Mouse (Mus musculus) thymus, postnatal 10 days (tissue): ENCODE data around the gene Prdx2.

Experiments used
- DNase-seq, 2 experiments: peaks; one replicate each; pipeline ENCODE4 v3.0.0; 2021; ENCODE audit warnings: low spot score in 2 of 2

Prdx2 gene

GRCm38 (mm10) chr8:84947241-84947545 lies 22.2 kb upstream of the Prdx2 start:
- DNase-seq, result no peak

DNA sequence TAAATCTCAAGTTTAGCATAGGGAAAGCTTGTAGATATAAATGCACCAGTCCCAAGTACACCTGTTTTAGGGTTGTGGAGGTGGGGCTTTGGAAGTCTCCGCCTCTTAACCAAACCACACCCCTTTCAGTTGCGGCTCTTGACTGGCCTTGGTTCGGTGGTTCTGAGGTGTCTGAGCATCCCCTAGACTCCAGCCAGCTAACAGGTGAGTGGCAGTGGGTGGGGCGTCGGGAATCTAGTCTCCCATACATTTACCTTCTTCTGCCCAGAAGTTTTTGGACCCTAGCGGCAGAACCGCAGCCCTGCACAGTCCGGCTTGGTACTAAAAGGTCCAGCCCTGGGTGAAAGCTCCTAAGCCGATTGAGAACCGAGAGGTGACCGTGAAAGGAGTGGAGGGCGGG lies 19.6 kb upstream of the Prdx2 start:
- DNase-seq, result no peak

GRCm38 (mm10) chr8:84952612-84953255 lies 16.7 kb upstream of the Prdx2 start:
- no peak for DNase-seq

DNA sequence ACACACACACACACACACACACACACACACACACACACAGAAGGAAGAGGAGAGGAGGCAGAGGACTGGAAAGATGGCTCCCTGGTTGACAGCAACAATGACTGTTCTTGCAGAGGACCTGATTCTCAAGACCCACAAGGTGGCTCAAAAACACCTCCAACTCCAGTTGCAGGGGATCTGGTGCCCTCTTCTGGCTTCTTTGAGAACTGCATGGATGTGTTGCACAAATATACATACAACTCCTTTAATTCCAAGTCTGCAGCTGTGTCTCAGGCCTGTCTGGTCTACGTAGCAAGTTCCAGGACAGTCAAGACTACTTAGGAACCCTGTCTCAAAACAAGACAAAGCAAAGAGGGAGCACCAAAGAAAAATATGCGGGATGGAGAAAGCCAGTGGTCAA lies 12.6 kb upstream of the Prdx2 start:
- DNase-seq, result peak; percentile 54 to 80

DNA sequence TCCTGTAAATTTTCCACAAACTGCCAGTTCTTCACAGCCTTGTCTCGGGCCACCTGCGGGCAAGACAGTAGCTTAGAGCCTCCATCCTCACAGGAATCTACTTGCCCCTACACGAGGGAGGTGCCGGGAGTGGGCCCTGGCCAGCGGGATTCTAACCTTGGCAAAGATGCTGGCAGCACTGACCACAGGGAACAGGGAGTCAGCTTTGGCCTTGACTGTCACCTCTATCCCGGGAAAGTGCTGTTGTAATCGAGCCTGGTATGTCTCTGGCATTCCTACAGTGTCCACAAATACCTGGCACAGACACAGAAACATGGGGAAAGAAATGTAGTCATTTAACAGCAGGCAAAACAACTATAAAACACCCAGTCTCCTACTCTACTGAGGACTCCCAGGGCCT lies 9.6 kb upstream of the Prdx2 start:
- DNase-seq, result no peak

- no peak for DNase-seq
These were observed 5.4 kb upstream of the Prdx2 start for GRCm38 (mm10) chr8:84963952-84964351.

- DNase-seq, result peak; percentile 84 to 86
These were observed 3.6 kb upstream of the Prdx2 start for GRCm38 (mm10) chr8:84965731-84966291.

GRCm38 (mm10) chr8:84966603-84967002 lies 2.8 kb upstream of the Prdx2 start:
- no peak for DNase-seq

DNA sequence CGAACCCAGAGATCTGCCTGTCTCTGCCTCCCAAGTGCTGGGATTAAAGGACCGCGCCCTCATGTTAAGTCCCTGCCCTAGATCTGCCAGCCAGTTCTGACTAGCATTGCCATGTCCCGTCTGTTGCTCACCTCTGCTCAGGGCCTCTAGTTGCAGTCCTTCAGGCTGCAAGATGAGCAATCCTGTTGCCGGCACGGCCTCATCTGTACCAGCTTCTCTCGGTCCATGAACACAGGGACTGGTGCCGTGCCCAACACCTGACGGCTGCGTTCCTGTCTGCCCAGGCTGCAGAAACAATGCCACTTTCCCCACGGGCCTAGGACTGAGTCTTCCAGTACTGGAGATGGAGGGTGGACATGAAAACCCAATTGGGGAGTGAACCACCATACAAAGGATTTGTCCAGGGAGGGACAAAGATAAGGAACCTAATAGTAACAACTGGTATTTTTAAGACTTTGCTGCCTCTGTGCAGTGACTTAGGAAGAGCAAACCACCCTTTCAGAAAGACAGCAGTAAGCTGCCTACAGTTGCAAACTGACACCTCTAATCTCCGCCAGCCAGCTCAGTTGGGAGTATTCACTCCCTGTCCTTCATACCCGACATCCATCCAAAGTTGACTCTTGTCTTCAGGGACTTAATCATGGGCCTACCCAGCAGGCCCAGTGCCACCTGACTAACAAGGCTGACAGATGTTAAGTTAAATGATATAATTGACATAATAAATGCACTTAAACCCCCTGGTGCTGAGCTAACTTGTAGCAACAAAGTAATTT lies 1.7 kb upstream of the Prdx2 start:
- DNase-seq, result no peak

- DNase-seq, result no peak
These were observed 737 bp upstream of the Prdx2 start for GRCm38 (mm10) chr8:84968650-84969049.

DNA sequence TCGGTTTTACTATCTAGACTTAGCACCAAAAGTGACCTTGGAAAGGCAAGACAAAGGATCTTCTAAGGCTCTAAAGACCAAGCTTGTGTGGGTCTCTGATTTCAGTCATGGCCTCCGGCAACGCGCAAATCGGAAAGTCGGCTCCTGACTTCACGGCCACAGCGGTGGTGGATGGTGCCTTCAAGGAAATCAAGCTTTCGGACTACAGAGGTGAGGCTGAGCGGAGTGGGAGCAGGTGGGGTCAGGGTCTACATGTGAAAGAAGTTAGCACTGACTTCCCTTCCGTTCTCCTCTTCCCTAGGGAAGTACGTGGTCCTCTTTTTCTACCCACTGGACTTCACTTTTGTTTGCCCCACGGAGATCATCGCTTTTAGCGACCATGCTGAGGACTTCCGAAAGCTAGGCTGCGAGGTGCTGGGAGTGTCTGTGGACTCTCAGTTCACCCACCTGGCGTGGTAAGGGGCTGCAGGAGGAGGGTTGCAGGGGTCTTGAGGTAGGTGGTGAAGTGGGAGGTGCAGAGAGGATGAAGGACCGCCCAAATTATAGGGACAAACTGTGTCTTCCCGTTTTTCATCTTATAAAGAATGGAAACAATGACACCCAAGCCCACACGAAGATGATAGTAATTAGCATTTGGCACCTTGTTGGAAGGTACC lies 876 bp downstream of the Prdx2 start:
- DNase-seq, result no peak

DNA sequence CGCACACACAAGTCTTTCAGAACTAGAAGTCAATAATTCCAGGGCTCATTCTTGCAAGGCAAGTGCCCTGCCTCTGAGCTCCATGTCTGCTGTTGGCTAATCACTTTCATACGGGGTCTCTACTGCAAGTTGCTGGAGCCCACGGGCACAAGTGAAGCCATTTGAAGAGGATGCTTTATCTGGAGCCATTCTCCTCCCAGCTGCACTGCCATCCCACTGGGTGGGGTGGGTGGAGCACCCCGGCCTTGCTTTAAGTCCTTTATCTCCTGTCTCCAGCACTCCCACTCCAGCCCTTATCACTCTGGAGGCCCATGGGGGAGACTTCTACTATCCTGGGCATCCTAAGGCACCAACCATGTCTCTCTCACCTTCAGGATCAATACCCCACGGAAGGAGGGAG lies 1.5 kb downstream of the Prdx2 start:
- no peak for DNase-seq

- DNase-seq, result no peak
These were observed 3.7 kb downstream of the Prdx2 start for GRCm38 (mm10) chr8:84973079-84973478.

DNA sequence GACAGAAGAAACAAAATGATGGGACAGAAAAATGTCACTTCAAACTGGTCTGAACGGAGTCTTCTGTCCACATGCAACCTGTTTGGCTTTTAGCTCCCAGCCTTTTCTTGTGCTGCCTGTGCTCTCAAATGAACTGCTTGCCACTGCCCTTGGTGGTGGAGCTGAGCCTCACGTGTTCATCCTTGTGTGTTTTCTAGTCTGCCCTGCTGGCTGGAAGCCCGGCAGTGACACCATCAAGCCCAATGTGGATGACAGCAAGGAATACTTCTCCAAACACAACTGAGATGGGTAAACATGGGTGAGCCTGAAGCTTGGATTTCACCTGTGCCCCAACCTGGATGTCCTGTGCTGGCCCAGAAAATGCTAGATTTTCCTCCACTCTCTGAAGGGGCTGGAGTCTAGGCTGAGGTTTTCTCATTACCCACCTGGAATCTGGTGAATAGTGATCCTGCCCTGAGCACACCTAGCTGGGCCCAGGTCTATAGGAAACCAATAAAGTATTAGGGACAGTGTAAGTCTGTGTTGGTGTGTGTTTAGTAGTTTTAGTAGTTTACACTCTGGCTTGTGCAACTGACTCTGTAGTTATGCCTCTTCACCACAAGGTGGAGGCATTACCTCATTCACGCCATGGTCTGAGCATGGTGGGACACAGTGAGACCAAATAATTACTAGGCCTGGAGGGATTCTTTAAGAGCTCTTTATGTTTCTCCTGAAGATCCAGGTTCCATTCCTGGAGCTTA lies 4.6 kb downstream of the Prdx2 start:
- peak in 1 of 2 experiments; percentile 57 for DNase-seq

GRCm38 (mm10) chr8:84974543-84975142 lies 5.3 kb downstream of the Prdx2 start:
- DNase-seq, result no peak

DNA sequence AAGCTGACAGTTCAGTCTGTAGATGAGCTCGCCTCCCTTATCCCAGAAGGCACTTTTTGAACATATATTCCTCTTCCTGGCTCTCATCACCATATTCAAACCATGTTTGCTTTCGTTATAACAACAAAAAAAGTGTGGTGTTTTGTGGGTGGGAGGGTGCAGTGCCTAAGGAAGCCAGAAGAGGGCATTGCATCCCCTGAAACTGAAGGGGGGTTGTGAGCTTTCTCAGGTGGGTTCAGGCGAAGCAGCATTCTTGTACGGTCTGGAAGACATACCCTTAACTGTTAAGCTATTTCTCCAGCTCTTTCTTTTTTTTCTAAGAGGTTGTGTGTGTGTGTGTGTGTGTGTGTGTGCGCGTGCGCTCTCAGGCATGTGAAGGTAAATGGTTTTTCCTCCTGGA lies 6.0 kb downstream of the Prdx2 start:
- DNase-seq, result peak; percentile 77 to 84

DNA sequence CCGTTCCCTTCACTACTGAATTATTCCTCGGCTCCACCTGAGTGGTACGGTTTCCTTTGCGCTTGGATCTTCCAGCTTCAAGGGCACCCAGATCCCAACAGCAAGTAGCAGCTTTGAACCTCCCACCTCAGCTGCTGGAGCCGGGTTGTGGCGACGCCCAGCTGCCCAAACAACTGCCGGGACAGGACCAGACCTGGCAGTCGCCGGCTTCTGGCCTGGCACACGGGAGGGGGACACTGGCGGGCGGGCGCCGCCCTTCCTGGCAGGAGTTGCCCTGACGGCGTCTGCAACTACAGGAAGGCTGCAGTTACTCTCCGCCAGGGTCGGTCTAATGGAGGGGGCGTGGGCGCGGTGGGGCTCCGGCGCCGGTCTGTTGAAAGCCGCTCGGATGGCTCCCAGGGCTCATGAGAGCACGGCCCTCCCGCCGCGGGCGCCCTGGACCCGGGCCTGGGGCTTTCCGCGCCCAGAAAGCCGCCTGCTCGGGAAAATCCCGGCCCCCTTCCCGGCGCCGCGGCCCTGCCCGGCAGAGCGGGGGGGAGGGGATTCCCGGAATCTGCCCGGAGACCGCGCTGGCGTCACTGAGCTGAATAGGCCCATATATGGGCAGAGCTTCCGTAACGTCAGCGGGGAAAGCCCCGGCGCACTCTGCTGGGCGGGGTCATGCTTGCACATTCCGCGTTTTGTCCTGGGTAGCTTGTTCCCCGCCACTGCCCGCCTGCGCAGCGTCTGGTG lies 6.8 kb downstream of the Prdx2 start:
- peak; percentile 90 to 92 for DNase-seq

DNA sequence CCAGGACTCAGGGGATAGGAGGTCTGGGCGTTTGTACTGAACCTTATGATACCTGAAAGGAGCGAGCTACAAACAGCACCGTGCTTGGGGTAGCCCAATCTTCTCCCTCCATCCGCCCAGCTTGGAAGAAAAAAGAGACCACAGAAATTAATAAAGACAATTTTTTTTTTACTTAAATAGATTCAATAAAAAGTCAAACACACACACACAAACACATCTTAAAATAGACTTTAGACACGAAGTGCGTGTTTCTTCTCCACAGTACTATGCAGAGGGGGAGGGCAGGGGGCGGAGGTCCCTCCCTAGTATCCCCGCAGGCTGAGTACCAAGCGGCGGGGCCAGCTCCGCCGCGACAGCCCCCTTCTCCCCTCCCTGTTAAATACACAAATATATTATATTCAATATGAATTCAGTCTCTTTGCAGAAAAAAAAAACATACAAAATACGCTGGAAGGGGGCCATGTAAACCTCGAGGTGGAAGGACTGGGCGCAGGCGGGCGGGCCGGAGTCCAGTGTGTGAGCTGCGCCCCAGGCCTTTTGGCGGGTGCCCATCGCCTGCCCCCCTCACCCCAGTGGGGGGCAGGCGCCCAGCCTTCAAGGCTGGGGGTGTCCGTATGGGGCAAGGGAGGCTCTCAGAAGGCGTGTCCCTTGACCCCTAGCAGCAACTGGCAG lies 7.5 kb downstream of the Prdx2 start:
- no peak for DNase-seq

- peak; percentile 75 to 78 for DNase-seq
These were observed 8.3 kb downstream of the Prdx2 start for GRCm38 (mm10) chr8:84977435-84978247.
